Mouse (Mus musculus) small intestine, adult 2 months (tissue): ENCODE measurements around the gene Meis2. TPM values are rescaled to one million over a fixed set of nuclear protein-coding genes. Genes with fewer than 3 reads are reported as not detected.
A peak's percentile ranks its signal among the peaks of the same experiment; 100 is the strongest.

Experiments used
- H3K27ac ChIP-seq: fragments of 200-500 bp; 2 replicates; pipeline ENCODE4 v1.5.1; 2012; ENCODE audit warnings: low read depth, low read length, control low read depth, inconsistent platforms; ENCODE audit not compliant: insufficient read depth
- H3K27me3 ChIP-seq: fragments of 200-500 bp; 2 replicates; pipeline ENCODE4 v1.6.1; 2012; ENCODE audit warnings: mild to moderate bottlenecking, moderate library complexity, low read length, inconsistent platforms; ENCODE audit not compliant: control insufficient read depth, insufficient read depth
- H3K36me3 ChIP-seq: fragments of 200-500 bp; 2 replicates; pipeline ENCODE4 v1.6.1; 2012; ENCODE audit warnings: mild to moderate bottlenecking, low read length, control low read depth, inconsistent platforms; ENCODE audit not compliant: control insufficient read depth, insufficient read depth
- H3K4me1 ChIP-seq: fragments of 200-500 bp; 2 replicates; pipeline ENCODE4 v1.6.1; 2012; ENCODE audit warnings: low read length, inconsistent platforms, mixed read lengths; ENCODE audit not compliant: control insufficient read depth, insufficient read depth, insufficient read length
- H3K4me3 ChIP-seq: fragments of 200-500 bp; 2 replicates; pipeline ENCODE4 v1.5.1; 2012; ENCODE audit warnings: low read depth, mild to moderate bottlenecking, control low read depth, inconsistent platforms, low read length, moderate library complexity
- CTCF ChIP-seq: fragments of 200-500 bp; IDR thresholded peaks from 2 replicates; pipeline ENCODE4 v1.5.1; 2012; ENCODE audit warnings: low read depth, mild to moderate bottlenecking, control low read depth, inconsistent platforms, low read length, moderate library complexity, mixed read lengths; ENCODE audit not compliant: insufficient replicate concordance, insufficient read length; ENCODE audit errors: extremely low read depth
- POLR2A ChIP-seq: fragments of 200-500 bp; IDR thresholded peaks from 2 replicates; pipeline ENCODE4 v1.6.1; 2012; ENCODE audit warnings: low read depth, mild to moderate bottlenecking, control low read depth, inconsistent platforms, low read length, moderate library complexity
- WGBS: fragments of 180-500 bp; shearing (Covaris S2); methylation state at CpG from one replicate; pipeline ENCODE4 v1.1.7; 2018; 5-methylcytosine and 5-hydroxymethylcytosine counted together
- polyA plus RNA-seq: library from polyadenylated mRNA; depleted of rRNA; stranded (reverse); fragments of >200 nt; gene quantifications from 2 replicates; pipeline ENCODE4 v1.2.3, GENCODE M21; 2012

The Meis2 gene
- polyA plus RNA-seq, 1 experiment, result 3.9 TPM

DNA sequence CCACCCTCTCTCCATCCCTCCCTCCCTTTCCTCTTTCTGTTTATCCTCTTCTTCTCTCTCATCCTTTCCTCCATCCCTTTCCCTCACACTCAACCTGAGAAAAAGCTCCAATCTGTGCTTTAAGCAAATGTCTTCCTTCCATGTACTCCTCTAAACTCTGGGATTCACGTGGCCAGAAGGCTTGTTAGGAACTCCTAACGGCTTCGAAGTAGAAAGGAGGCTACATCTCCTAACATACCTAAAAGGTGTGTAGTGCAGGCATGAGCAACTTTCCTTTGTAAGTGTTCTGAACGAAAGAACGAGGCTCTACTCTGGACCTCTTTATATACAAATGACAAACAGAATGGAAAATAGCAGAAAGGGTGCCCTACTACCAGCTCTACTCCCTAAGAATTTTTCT, 7.1 kb upstream of the Meis2 start:
- no peak overlapping the region for H3K4me3 ChIP-seq

DNA sequence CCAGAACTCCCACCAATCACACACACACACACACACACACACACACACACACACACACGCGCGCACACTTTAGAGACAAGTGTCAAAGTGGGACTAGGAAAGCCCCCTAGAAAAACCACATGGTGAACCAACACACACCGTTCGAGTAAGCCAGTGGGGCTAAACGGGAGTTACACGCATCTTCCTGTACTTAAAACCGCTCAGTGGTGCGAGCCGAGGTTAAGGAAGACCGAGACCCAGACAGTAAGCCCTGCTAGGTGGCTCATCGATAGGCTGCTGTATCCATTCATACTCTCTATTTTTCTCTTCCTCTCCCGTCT, 6.6 kb upstream of the Meis2 start:
- no peak overlapping the region for H3K4me3 ChIP-seq
- no peaks in the 10 kb centered on the region for H3K36me3 ChIP-seq
- peaks cover 10% of the 10 kb centered on the region for H3K4me1 ChIP-seq
- TF ChIP-seq CTCF (no peak), POLR2A (no peak)
- peaks cover 53% of the 10 kb centered on the region for H3K27me3 ChIP-seq
- no peak overlapping the region for H3K27ac ChIP-seq
- WGBS, result 33% methylated on average over 13 of the region's 13 CpGs

More for the DNA sequence above, 7.1 kb upstream of the Meis2 start:
- TF ChIP-seq POLR2A, result no peak
- TF ChIP-seq CTCF, result no peak
- H3K27ac ChIP-seq, result no peak overlapping the region
- H3K27me3 ChIP-seq, result peaks cover 49% of the 10 kb centered on the region
- 34% methylated on average over 5 of the region's 5 CpGs for WGBS
- H3K4me1 ChIP-seq, result peaks cover 10% of the 10 kb centered on the region
- H3K36me3 ChIP-seq, result no peaks in the 10 kb centered on the region

DNA sequence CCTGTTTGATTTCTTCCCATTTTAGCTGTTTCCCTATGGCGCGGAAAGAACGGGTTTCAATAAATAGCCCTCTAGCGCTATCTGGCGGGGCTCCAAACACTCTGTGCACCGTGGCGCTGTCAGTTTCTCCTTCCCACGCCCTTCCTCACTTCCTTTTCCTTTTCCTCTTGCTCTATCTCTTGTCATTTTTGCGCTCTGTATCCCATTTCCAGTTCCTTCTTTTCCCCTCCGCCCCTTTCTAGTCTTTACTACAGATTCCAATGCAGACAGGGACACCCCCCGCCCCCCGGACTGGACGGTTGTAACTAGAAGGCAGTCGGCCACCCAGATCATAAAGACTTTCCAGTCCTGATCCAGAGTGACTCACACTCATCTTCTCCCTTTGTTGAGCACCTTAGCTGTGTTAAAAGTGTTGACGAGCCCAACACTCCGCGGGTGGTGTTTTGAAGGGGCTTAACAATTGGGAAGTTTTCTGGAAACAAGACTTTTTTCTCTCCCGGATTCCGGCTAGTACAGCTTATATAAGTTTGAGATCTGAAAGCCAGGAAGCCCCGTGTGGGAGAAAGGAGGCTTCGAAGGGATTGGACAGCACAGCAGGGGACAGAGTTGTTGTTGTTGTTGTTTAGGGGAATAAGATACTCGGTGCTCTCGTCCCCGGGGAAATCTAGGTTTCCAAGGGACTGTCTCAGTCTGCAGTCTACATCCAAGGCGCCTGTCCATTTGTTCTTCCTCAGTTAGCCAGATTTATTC, 6.1 kb upstream of the Meis2 start:
- H3K27ac ChIP-seq, result peak overlapping the region; percentile 22; the same call in 1 of the 2 replicates
- TF ChIP-seq POLR2A (no peak), CTCF (peak; percentile 75; the same call in 1 of the 2 replicates)
- peak overlapping the region; percentile 48 for H3K4me3 ChIP-seq

DNA sequence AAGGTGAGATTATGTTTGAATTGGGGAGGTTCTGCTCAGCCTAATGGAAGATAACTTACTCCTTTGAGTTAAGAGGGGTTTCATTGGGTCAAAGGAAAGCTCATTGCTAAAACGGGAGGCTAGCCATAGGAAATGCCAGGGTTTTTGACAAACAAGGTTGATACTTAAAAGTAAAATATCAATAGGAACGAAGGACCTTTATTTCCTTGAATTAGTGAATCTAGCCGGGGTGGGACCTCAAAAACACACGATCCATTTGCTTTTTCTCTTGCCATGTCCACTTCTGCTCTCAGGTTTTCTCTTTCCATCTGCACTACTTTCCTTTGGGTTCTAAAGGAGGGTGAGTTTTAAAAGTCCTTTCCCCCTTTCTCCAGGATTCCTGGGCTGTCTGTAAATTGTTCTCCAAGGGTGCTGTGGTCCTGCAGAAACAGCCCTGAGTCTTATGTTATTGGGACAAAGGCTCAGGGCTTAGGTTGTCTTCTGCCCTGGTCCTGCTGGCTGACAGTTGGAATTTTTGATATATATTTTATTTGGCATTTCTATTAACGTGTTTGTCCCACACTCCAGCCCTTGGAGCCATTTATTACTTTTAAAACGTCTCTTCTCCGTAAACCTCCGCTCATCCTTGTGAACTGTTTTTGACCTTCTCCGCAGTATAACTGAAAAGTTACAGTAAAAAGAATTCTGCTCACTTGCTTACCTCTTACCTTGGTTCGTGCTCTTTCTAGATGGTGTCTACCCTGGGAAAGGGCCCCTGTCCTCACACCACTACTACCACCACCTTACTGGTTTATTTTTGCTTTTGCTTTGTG, 5.2 kb upstream of the Meis2 start:
- 47% methylated on average over 10 of the region's 10 CpGs for WGBS
- Histone ChIP-seq H3K4me1 (peaks cover 8% of the 10 kb centered on the region), H3K4me3 (no peak overlapping the region), H3K27me3 (peaks cover 56% of the 10 kb centered on the region), H3K27ac (no peak overlapping the region), H3K36me3 (no peaks in the 10 kb centered on the region)
- TF ChIP-seq POLR2A (no peak), CTCF (no peak)

More for the DNA sequence above, 6.1 kb upstream of the Meis2 start:
- WGBS, result 7% methylated on average over 25 of the region's 25 CpGs
- Histone ChIP-seq H3K4me1 (peaks cover 10% of the 10 kb centered on the region), H3K36me3 (no peaks in the 10 kb centered on the region), H3K27me3 (peaks cover 56% of the 10 kb centered on the region)

DNA sequence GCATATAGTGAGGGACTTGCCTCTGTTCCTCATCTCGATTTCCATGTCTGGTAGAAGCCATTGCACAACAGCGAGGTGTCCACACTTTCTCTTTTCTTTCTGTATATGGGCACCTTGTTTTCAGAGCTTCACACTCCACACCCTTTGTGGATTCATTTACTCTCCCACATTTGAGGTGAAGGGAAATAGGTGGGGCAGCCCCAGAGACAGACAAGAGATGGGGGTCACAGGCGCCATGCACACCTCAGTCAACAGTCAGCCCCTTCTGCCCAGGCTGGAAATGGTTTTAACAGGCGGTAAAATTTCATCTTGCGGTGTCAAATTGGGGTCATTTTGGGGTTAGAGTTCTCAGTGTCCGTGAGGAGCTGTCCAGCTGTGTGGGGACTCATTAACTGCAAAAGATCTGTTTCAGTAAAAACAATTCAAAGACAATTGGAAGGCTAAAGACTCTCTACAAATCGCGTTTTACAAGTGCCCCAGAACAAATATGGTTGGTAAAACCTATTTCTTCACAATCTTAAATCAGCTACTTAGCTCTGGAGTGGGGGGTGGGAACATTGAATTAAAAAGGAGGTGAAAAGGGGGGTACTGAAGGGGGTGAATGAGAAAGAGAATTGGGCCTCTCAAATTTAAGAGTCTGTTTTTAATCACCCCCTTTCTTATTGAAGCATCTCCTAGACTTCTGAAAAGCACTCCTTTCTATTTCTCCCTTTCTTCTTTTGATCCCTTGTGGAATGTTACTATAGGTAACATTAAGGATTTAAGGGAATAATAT, 4.0 kb upstream of the Meis2 start:
- peak overlapping the region; percentile 1; the same call in 1 of the 2 replicates for H3K4me3 ChIP-seq
- TF ChIP-seq POLR2A (no peak), CTCF (no peak)

DNA sequence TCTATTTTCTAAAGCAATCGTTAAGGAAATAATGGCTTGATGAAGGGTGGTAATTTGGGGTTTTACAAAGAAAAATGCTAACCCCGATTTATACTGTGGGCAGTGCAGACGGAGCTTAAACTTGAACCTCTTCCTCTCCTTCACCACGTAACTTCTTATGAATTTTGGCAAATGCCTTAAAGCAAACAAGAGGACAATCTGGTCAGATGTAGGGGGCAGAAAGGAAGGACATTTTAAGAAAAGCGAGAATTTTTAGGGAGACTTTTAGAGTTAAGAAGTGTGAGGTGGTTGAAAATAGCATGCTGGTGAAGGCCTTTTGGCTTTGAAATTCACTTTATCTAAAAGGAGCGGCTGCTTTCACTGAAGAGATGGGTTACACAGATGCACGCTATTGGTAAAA, 3.3 kb upstream of the Meis2 start:
- no peak overlapping the region for H3K4me3 ChIP-seq
- H3K36me3 ChIP-seq, result no peaks in the 10 kb centered on the region
- no peak for TF ChIP-seq CTCF
- TF ChIP-seq POLR2A, result no peak
- peaks cover 4% of the 10 kb centered on the region for H3K4me1 ChIP-seq
- no peak overlapping the region for H3K27ac ChIP-seq
- WGBS, result 54% methylated on average over 7 of the region's 7 CpGs
- H3K27me3 ChIP-seq, result peaks cover 57% of the 10 kb centered on the region

More for the DNA sequence above, 4.0 kb upstream of the Meis2 start:
- peaks cover 52% of the 10 kb centered on the region for H3K27me3 ChIP-seq
- H3K27ac ChIP-seq, result 0 out of 2 replicates have a peak overlapping the region, but pooled peaks have one; percentile 9
- H3K4me1 ChIP-seq, result peaks cover 4% of the 10 kb centered on the region; the same call in 1 of the 2 replicates
- WGBS, result 37% methylated on average over 8 of the region's 8 CpGs
- H3K36me3 ChIP-seq, result no peaks in the 10 kb centered on the region
